Mouse (Mus musculus) cerebellum, adult 11-12 months (tissue): ENCODE results near the gene Nfix.
"Not testable (repeated sequence)": the region's sequence is repeated elsewhere in the genome, so short reads cannot be mapped to it uniquely, and the experiment has no call there.

Experiments used
- DNase-seq: peaks from one replicate; pipeline ENCODE4 v3.0.0; 2022

Gene Nfix

DNA sequence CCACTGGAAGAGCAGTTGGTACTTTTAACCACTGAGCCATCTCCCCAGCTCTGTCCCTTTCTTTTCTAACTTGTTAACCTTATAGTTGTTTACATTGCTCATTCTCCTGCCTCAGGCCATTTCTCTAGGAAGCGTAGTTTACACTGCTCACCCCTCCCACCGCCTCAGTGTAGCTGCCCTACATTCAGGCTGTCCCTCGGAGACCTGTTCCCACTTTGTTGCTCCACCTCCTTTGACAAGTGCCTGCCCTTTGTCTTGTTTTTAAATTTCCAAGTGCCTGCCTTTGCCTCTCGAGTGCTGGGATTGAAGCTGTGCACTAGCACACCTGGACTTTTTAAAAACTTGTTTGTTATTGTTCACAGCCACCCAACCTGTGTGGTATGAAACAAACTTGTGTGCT lies 106.8 kb downstream of the Nfix start:
- DNase-seq = no peak

DNA sequence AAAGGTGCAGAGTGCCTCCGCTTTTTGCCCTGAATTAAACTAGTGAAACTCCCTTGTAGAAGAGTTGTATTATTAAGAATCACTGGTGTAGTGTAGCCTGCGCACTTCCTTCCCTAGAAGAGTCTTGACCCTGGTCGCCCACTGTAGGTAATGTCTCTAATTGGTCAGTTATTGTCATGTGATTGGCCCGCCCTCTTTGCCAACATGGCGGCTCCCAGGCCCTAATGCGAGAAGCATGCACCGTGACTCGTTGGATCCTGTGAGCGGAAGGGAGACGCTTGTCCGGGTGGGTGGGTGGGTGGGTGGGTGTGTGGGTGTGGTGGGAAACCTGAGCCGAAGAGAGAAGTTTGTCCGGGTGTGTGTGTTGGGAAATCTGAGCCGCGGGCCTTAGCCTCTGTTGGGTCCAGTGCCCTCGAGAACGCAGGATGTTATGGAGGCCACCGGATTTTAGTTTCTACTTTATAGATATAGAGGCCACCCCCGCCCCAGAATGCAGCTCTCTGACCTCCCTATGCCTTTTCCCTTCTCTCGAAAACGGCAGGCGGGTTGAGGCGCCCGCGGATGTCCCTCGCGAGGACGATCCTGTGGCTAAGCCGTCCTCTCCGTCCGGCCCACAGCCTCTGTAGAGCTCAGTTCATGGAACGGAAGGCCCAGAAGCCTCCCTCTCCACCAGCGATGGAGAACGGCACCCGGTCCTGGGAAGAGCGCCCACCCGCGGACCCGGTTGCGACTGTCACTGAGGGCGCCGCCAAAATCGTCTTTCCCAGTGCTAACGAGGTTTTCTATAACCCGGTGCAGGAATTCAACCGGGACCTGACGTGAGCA lies 110.8 kb downstream of the Nfix start:
- DNase-seq = peak; percentile 88

DNA sequence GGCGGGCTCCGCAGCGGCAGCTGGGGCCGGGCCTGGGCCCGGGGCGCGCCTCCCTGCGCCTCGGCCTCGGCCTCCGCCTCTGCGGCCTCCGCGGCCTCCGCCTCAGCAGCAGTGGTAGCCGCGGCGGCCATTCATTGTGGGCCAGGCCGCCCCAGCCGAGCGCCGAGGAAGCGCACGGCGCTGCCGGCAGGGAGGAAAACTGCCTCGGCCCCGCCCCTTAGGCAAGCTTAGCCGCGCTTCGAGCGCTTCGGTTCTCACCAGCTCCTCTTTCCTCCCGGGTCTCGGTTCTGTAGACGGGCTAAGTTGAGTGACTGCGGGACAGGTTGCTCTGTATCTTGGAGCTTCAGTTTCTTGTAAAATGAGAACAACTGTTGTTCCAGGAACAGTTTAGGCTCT lies 112.4 kb downstream of the Nfix start, which contains the start of gene Nacc1:
Gene Nacc1, minus strand, starts transcription at position 158 of the 396 bp plus-strand sequence.
- peak; percentile 86 for DNase-seq

DNA sequence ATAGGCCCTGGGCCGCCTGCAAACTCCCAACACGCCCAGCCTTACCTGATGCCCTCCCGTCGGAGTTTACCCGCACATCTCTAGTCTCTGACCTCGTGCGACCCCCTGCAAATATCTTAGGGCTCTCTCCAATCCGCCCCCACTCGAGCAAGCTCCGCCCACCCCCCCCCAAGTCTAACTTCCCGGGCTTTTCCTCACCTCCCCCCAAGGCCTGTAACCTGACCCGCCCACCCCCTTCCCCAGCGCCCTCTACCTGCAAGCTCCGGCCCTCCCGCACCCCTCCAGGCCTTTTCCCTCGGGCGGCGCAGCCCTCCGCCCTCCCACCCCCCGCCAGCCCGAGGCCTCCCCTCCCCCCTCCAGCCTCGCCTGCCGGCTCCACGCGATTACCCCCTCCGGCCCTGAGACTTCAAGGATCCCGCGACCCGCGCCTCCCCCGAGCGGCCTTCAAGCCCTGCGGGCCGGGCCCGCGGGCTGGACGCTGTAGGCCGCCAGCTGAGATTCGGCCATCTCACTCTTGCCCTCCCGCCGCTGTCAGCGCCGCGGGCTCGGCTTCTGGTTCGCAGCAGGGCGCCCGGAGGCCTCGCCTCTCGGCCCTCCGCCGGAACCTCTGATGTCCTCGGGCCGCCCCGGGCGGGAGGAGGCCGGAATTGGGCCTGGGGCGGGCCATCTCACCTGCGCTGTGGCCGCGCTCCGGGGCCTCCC lies 113.0 kb downstream of the Nfix start:
- peak; percentile 61 for DNase-seq

DNA sequence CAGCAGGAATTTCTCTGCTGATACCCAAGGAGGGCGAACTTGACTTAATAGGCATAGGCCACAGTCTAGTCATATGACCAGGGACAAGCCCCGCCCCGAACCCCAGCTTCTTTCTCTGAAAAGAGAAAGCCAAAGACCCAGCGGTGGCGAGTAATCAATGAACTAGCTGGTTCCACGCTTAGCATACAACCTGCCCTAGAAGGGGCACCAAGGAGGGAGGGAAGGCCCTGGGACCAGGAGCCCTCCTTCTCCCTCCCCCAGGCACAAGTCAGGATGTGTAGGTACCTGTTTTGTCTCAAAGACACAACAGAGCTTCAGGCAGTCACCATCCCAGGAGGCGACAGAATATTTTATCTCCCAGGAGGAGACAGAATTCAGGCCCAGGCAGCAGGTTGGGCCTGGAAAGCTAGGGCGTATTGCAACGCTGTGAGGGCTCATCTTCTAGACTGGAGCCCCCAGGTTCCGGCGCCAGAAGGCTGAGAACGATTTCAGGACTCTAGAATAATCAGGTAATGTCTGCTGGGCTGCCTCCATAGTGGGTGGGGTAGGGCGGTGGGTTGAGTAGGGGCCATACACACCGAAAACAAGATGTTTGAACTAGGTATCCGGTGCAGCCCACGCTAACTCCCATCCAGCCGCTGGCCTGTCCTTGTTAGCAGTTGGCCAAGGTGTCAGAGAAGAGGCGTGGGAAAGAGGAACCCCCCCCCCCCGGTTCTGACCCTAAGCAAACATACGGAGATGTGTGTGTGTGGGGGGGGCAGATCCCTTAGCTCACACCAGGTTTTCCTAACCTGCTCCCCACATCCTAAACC lies 113.7 kb downstream of the Nfix start, which contains the start of gene Trmt1:
Gene Trmt1, plus strand, starts transcription at position 117 of the 812 bp plus-strand sequence.
- DNase-seq = no peak

DNA sequence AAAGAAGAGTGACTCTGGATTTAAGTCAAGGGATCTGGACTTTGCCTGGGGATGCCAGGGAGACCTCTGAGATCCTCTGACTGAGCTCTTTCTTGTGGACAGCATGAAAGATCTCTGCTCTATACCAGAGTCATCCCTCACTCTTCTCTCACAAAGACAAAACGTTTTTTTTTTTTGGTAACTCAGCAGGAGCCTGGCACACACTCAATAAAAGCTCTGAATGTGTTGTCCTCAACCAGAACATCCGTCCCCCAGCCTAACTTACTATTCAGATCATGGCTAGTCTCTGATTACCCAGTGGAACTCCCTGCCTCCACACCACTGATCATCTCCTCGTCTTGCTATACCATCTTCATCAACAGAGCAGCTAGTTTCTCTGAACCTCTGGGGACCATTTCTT lies 115.6 kb downstream of the Nfix start:
- no peak for DNase-seq

DNA sequence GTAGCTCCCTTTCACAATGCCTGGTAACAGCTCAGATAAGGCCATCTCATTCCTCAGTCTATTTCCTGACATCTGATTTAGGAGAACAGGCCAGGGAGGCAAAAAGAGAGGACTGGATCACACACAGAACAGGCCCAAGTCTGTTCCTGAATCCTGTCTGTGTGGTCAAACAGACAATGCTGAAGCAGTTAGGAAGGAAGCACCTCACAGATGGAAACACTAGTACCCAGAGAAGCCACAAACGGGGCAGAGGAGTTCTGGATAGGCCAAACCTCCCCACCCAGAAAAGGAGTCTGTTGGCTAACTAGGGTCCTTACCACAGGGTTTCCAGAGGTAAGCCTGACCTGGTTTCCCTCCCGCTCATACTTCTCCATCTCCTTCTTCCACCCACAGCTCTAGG lies 117.9 kb downstream of the Nfix start:
- DNase-seq = no peak

DNA sequence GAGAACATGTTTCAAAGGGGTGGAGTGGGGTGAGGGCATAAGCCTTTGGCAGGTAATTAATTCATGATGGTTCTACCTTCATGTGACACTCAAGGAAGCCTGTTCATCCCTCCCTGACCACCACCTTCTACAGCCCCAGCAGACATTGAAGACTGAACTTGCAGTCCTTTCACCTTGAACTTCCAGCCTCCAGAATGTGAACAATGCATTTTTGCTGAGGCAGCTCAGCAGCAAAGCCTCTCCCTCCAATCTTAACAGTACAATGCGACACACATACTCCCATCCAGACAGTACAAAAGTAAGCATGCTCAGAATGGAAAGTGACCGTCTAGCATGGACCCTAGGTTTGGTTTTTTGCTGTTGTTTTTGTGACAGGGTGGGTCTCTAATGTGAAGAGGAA lies 118.7 kb downstream of the Nfix start:
- no peak for DNase-seq

DNA sequence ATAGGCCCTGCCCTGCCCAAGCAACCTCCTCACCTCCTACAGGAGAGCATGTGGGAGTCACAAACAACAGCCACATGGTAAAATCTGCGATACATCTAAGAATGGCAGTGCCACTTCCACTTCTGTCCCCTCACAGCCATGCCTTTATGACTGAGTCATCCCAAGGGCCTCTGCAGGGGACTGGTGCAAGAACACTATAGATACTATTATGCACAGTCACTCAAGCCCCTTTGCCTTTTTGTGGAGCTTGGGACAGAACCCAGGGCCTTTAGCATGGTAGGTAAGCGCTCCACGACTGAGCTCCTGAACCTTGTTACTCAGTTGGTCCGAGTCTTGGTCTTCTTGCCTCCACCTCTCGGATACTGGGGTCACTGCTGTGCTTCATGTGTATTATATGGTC lies 122.8 kb downstream of the Nfix start:
- DNase-seq = no peak

DNA sequence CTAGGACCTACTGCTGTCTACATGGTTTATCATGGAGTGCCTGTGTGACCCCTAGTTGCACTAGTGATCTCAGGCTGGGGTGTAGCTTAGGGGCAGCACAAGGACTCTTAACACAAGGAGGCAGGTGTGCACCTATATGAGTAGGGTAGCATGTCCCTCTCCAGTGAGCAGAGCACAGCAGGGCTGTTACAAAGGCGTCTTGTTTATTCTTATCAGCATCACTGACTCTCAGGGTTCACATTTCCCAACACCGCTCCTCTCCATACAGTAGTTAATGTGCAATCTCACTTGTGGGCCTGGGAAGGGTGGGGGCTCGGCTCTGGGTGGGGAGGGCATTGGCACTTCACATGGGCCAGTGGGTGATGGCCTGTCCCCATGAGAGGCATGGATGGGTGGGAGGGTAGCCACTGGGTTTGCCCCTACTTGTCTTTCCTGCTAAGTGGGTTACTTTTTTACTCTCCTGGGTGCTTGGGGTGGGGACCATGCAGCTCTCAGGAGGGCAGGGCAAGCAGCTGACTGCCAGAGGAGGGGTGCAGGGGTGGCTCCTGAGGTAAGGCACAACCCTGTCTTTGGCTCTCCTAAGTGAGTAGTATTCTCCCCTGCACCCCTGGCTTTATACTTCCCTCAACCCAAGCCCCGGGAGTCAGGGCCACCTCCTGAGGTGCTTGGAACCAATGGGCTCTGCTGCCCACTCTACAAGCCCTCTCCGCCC lies 129.7 kb downstream of the Nfix start:
- not testable (repeated sequence) for DNase-seq

DNA sequence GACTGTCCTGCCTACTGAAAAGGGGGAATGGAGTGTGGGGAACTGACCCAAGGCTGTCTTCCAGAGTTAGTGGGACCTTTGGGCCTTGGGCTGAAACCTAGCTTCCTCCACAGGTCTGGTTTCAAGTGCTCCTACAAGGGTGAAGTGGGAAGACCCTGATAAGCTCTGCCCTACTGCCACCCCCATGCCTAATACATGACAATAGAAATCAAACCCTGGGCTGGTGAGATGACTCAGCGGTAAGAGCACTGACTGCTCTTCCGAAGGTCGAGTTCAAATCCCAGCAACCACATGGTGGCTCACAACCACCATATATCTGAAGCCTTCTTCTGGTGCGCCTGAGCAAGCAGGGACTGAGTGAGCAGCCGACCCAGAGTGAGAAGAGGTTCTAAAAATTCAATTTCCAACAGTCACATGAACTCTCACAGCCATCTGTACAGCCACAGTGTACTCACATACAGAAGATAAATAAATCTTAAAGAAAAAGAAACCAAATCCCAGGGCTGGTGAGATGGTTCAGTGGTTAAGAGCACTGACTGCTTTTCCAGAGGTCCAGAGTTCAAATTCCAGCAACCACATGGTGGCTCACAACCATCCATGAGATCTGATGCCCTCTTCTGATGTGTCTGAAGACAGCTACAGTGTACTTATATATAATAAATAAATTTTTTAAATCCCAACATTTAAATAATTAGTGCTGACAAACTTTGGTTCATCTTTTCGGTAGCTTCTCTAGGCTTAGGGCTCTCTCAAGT lies 131.2 kb downstream of the Nfix start:
- DNase-seq = no peak

DNA sequence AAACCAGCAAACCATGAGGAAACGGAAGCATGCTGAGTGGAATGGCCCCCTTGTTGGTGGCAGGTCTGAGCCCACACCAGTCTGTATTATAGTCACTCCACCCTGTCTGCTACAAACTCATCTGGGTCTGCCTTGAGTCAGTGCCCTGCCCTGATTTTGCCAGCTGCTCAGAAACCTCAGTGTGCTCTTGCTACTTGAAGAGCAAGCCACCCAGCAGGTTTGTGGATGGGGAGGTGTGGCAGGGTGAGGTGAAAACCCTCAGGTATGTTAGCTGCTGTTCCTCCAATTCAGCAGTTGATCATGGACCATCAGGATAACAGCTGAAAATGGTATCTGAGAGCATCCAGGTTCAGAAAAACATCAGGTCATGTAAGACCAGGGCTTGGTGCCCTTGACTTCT lies 132.1 kb downstream of the Nfix start:
- DNase-seq = no peak

DNA sequence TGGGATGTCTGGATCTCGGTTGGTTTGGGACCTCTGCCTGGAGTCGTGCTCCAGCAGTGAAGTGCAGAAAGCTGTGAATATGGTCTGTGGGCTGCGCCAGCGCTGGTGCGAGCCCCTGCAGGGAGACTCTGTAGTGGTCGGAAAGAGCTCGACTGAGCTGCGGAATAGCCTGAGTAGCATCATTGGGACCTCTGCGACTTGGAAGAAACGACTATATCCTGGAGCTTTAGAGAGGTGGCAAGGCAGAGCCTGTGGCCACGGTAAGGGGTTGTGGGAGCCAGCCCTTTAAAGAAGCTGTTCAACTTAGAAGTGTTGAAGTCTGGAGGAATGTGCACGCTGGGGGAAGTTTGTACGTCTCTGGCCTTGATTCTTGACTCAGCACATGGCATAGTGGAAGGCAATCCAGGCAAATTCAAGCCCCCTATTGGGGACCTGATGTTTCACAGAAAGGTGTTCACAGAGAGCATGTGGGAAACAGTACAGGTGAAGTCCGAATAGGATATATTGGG lies 134.7 kb downstream of the Nfix start:
- DNase-seq = no peak

DNA sequence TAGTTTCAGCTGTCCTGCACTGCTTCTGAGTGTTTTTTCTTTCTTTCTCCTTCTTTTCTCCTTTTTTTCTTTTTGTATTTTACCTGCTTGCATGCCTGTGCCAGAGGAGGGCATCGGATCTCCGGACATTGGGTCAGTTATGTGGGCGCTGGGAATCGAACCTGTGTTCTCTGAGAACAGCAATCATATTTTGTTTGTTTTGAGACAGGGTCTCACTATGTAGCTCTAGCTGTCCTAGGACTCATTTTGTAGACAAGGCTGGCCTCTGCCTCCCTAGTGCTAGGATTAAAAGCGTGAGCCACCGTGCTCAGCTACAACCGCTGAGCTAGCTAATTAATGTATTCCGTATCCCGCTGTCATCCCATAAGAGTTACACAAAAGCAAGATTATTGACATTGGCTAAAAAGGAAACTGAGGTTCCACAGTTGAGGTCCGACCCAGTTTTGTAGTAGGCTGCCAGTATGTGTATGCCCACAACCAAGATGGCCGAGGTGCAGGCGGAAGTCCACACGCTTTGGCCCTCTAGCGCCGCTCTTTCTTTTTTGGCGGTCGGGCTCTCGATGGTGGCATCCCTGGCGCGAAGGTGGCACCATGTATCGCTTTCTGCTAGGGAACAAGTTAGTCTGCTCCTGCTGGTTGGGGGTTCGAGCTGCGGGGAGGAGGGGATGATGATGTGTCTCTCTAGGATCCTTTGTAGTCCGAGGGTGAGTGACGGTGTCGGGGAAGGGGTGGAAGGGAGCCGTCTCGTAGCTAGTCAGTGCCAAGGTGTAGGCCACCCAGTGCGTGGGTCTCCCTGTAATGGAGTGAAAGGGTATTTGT lies 135.4 kb downstream of the Nfix start:
- DNase-seq = peak; percentile 89

DNA sequence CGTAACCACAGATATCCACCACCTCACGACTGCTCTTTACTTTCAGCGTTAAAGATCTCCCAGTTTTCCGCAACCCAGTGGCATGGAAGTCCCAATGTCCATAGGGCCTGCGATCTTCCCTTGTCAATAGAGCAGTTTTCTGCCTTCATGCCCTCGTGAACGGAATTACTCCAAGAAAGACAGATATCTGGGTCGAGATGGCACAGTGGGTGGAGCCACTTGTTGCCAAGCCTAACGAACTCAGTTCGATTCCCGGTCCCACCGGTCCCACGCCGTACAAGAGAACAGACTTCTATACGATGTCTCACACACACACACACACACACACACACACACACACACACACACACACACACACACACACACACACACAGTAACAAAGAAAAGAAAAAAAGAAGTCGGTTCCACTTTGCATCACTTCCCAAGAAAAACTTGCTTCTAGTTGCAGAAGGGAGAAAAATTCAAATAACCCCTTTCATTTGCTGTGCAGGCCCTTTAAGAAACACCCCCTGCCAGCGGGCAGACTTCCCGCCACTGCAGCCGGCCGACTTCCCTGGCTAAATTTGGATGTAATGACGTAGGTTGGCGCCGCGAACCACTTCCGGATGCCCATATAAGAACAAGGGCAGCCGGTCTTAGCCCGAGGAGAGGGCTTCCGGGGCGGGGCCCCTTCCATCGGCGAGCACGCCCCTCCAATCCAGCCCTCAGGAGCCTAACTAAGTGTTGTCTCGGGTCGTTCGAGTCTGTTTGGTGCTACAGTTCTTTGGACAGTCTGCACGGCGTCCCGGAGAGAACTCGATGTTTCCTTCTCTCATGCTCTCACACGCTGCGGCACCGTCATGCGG lies 136.4 kb downstream of the Nfix start:
- DNase-seq = peak; percentile 98

DNA sequence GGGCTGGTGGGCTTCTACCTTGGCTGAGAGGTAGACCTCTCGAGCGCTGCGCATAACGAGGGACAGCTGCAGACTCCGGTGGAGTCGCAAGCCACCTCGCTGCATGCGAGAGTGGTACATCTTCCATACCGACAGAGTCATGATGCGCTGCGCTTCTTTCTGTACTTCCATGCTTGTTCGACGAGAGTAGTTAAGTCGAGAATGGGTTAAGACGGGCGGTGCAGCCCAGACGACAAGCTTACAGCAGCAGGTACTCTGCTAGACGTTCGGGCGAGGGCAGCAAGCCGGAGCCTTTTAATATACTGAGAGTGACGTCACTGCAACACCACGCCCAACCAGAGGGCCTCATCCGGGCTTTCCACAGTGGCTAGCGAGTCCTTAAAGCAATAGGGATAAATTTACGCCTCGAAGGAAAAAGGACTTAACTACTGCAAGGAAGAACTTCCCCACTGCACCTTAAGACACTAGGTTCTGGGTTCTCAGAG lies 137.5 kb downstream of the Nfix start, which contains the start of gene Ier2:
Gene Ier2, minus strand, starts transcription at position 272 of the 485 bp plus-strand sequence.
- DNase-seq = peak; percentile 95

DNA sequence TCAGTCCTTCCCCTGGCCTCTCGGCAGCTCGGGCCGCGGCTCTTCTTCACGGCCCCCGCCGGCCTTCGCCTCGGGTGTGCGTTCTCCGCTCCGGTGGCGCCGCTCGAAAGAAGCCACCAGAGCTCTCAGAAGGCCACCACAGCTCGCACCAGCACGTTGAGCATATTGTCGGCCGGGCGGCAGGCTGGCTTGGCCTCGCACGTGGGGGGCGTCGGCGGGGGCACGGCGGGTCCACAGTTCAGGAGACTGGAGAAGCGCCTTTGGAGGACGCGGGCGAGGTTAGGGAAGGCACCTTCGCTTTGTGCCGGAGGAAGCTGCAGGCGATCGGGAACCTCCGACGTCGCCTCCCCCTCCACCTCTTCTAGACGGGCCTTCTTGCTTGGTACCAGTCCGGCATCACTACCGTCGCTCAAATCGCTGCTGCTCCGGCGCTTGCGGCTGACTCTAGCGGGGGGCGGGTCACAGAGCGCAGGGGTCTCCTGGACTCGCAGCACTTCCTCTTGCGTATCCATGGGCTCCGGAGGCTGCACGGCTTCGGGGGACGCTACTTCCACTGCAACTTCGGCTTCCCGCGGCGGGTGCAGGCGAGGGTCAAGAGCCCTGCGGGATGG lies 138.1 kb downstream of the Nfix start:
- no peak for DNase-seq

DNA sequence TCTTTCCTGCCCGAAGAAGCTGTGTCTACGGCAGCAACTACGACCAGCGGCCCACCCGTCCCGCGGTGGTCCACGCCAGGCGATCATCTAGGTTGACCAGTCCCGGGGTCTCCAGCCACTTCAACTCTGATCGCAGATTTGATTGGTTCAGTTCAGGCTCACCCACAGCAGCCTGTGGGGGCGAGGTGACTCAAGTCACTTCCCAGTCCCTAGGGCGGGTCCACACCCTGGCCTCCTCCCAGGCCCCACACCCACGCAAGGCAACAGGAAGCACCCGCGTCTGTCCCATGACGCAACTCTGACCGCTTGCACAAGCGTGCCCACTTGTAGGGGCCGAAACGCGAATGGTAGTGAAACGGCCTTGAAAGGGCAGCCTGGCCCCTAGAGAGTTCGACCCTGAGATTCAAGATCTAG lies 138.7 kb downstream of the Nfix start:
- DNase-seq = peak; percentile 79
